Mouse (Mus musculus): ENCODE results near the gene Lypd5. TPM values are rescaled to one million over a fixed set of nuclear protein-coding genes. Genes with fewer than 3 reads are reported as not detected.
A peak's percentile ranks its signal among the peaks of the same experiment; 100 is the strongest.

Lypd5 gene
- polyA plus RNA-seq, 1 experiment from 2014 or later: not detected

- ATAC-seq (ENCODE audit: low FRiP score, low read depth): peak; percentile 57
- Histone ChIP-seq H3K36me3 (no peaks in the 10 kb centered on the region), H3K27me3 (replicated peaks) (no peaks in the 10 kb centered on the region; the same call in 1 of the 2 replicates), H3K27ac (0 out of 2 replicates have a peak overlapping the region, but pooled peaks have one; percentile 37), H3K9ac (0 out of 2 replicates have a peak overlapping the region, but pooled peaks have one; percentile 29), H3K4me2 (replicated peaks) (peak overlapping the region; percentile 37), H3K4me1 (peaks cover 27% of the 10 kb centered on the region), H3K9me3 (no peaks in the 10 kb centered on the region), H3K4me3 (no peak overlapping the region)
- WGBS: 44% methylated on average over 18 of the region's 20 CpGs
Observed at GRCm38 (mm10) chr7:24373538-24374379, 24.8 kb downstream of the Lypd5 start.

- 88% methylated on average over 8 of the region's 8 CpGs for WGBS
- Histone ChIP-seq H3K4me1 (peaks cover 26% of the 10 kb centered on the region), H3K27me3 (replicated peaks) (no peaks in the 10 kb centered on the region), H3K36me3 (no peaks in the 10 kb centered on the region), H3K4me3 (no peak overlapping the region), H3K27ac (no peak overlapping the region), H3K9me3 (no peaks in the 10 kb centered on the region), H3K4me2 (replicated peaks) (no peak overlapping the region), H3K9ac (no peak overlapping the region)
- ATAC-seq (ENCODE audit: low FRiP score, low read depth): no peak
Observed at GRCm38 (mm10) chr7:24376456-24376855, 27.5 kb downstream of the Lypd5 start.

GRCm38 (mm10) chr7:24377091-24377865 lies 28.3 kb downstream of the Lypd5 start:
- Histone ChIP-seq H3K4me1 (peaks cover 26% of the 10 kb centered on the region), H3K36me3 (no peaks in the 10 kb centered on the region), H3K27ac (no peak overlapping the region), H3K27me3 (replicated peaks) (no peaks in the 10 kb centered on the region), H3K4me3 (peak overlapping the region; percentile 26), H3K9me3 (no peaks in the 10 kb centered on the region), H3K9ac (peak overlapping the region; percentile 44; the same call in 1 of the 2 replicates), H3K4me2 (replicated peaks) (peak overlapping the region; percentile 57)
- 7% methylated on average over 49 of the region's 49 CpGs for WGBS
- ATAC-seq (ENCODE audit: low FRiP score, low read depth): peak; percentile 41

- Histone ChIP-seq H3K9me3 (no peaks in the 10 kb centered on the region), H3K4me3 (no peak overlapping the region), H3K4me1 (peaks cover 20% of the 10 kb centered on the region), H3K27ac (no peak overlapping the region), H3K27me3 (replicated peaks) (no peaks in the 10 kb centered on the region), H3K9ac (no peak overlapping the region), H3K4me2 (replicated peaks) (no peak overlapping the region), H3K36me3 (no peaks in the 10 kb centered on the region)
- ATAC-seq (ENCODE audit: low FRiP score, low read depth): no peak
- WGBS: 77% methylated on average over 10 of the region's 10 CpGs
Observed at GRCm38 (mm10) chr7:24378049-24378701, 29.2 kb downstream of the Lypd5 start.

- H3K4me2 ChIP-seq (replicated peaks): no peak overlapping the region; the same call in 1 of the 2 replicates
- 63% methylated on average over 7 of the region's 7 CpGs for WGBS
- H3K36me3 ChIP-seq: no peaks in the 10 kb centered on the region
- peaks cover 14% of the 10 kb centered on the region for H3K4me1 ChIP-seq
- H3K4me3 ChIP-seq: no peak overlapping the region
- H3K9ac ChIP-seq: no peak overlapping the region
- ATAC-seq (ENCODE audit: low FRiP score, low read depth): no peak
- H3K9me3 ChIP-seq: no peaks in the 10 kb centered on the region
- H3K27ac ChIP-seq: no peak overlapping the region
- 0 out of 2 replicates have a peak, but pooled peaks cover 3% of the 10 kb centered on the region for H3K27me3 ChIP-seq (replicated peaks)
Observed at GRCm38 (mm10) chr7:24379934-24380333, 30.9 kb downstream of the Lypd5 start.

- Histone ChIP-seq H3K27ac (no peak overlapping the region), H3K9ac (no peak overlapping the region), H3K4me2 (replicated peaks) (no peak overlapping the region; the same call in 1 of the 2 replicates), H3K27me3 (replicated peaks) (0 out of 2 replicates have a peak, but pooled peaks cover 3% of the 10 kb centered on the region), H3K4me1 (peaks cover 14% of the 10 kb centered on the region), H3K9me3 (no peaks in the 10 kb centered on the region), H3K4me3 (no peak overlapping the region), H3K36me3 (no peaks in the 10 kb centered on the region)
- no peak for ATAC-seq (ENCODE audit: low FRiP score, low read depth)
- WGBS: 76% methylated on average over 2 of the region's 2 CpGs
Observed at GRCm38 (mm10) chr7:24380370-24380769, 31.4 kb downstream of the Lypd5 start.

GRCm38 (mm10) chr7:24382730-24383372 lies 33.9 kb downstream of the Lypd5 start:
- no peak overlapping the region for H3K27ac ChIP-seq
- H3K27me3 ChIP-seq (replicated peaks): 0 out of 2 replicates have a peak, but pooled peaks cover 3% of the 10 kb centered on the region
- H3K9me3 ChIP-seq: no peaks in the 10 kb centered on the region
- peaks cover 4% of the 10 kb centered on the region; the same call in 1 of the 2 replicates for H3K4me1 ChIP-seq
- no peak for ATAC-seq (ENCODE audit: low FRiP score, low read depth)
- H3K9ac ChIP-seq: no peak overlapping the region
- H3K4me2 ChIP-seq (replicated peaks): no peak overlapping the region
- H3K4me3 ChIP-seq: no peak overlapping the region
- no peaks in the 10 kb centered on the region for H3K36me3 ChIP-seq
- WGBS: 84% methylated on average over 16 of the region's 16 CpGs

- 69% methylated on average over 6 of the region's 6 CpGs for WGBS
- H3K9ac ChIP-seq: no peak overlapping the region
- H3K36me3 ChIP-seq: no peaks in the 10 kb centered on the region
- ATAC-seq (ENCODE audit: low FRiP score, low read depth): no peak
- no peak overlapping the region for H3K4me2 ChIP-seq (replicated peaks)
- H3K4me3 ChIP-seq: no peak overlapping the region
- H3K27ac ChIP-seq: no peak overlapping the region
- peaks cover 4% of the 10 kb centered on the region; the same call in 1 of the 2 replicates for H3K4me1 ChIP-seq
- no peaks in the 10 kb centered on the region for H3K9me3 ChIP-seq
- 0 out of 2 replicates have a peak, but pooled peaks cover 3% of the 10 kb centered on the region for H3K27me3 ChIP-seq (replicated peaks)
Observed at GRCm38 (mm10) chr7:24384070-24384469, 35.1 kb downstream of the Lypd5 start.

- H3K4me3 ChIP-seq: no peak overlapping the region
- 6% methylated on average over 11 of the region's 11 CpGs for WGBS
- H3K4me1 ChIP-seq: peaks cover 4% of the 10 kb centered on the region; the same call in 1 of the 2 replicates
- H3K36me3 ChIP-seq: no peaks in the 10 kb centered on the region
- no peak overlapping the region for H3K27ac ChIP-seq
- peak overlapping the region; percentile 32; the same call in 1 of the 2 replicates for H3K4me2 ChIP-seq (replicated peaks)
- no peak overlapping the region for H3K9ac ChIP-seq
- no peaks in the 10 kb centered on the region for H3K9me3 ChIP-seq
- peak; percentile 67 for ATAC-seq (ENCODE audit: low FRiP score, low read depth)
- H3K27me3 ChIP-seq (replicated peaks): 0 out of 2 replicates have a peak, but pooled peaks cover 3% of the 10 kb centered on the region
Observed at GRCm38 (mm10) chr7:24384827-24385226, 35.8 kb downstream of the Lypd5 start.

- 0 out of 2 replicates have a peak, but pooled peaks cover 3% of the 10 kb centered on the region for H3K27me3 ChIP-seq (replicated peaks)
- no peaks in the 10 kb centered on the region for H3K36me3 ChIP-seq
- no peak overlapping the region for H3K4me3 ChIP-seq
- no peak for ATAC-seq (ENCODE audit: low FRiP score, low read depth)
- no peak overlapping the region for H3K9ac ChIP-seq
- no peaks in the 10 kb centered on the region for H3K9me3 ChIP-seq
- H3K4me2 ChIP-seq (replicated peaks): no peak overlapping the region
- peaks cover 19% of the 10 kb centered on the region for H3K4me1 ChIP-seq
- WGBS: 85% methylated on average over 10 of the region's 10 CpGs
- H3K27ac ChIP-seq: no peak overlapping the region
Observed at GRCm38 (mm10) chr7:24387059-24387556, 38.1 kb downstream of the Lypd5 start.

GRCm38 (mm10) chr7:24389516-24390187 lies 40.7 kb downstream of the Lypd5 start:
- H3K27ac ChIP-seq: no peak overlapping the region
- no peak for ATAC-seq (ENCODE audit: low FRiP score, low read depth)
- no peaks in the 10 kb centered on the region for H3K9me3 ChIP-seq
- no peak overlapping the region for H3K4me2 ChIP-seq (replicated peaks)
- 0 out of 2 replicates have a peak, but pooled peaks cover under 1% of the 10 kb centered on the region for H3K27me3 ChIP-seq (replicated peaks)
- WGBS: 68% methylated on average over 13 of the region's 13 CpGs
- no peak overlapping the region for H3K4me3 ChIP-seq
- H3K9ac ChIP-seq: no peak overlapping the region
- H3K36me3 ChIP-seq: no peaks in the 10 kb centered on the region
- H3K4me1 ChIP-seq: peaks cover 19% of the 10 kb centered on the region
